Mouse (Mus musculus): ENCODE data around the gene Cst8. TPM values are rescaled to one million over a fixed set of nuclear protein-coding genes. Genes with fewer than 3 reads are reported as not detected.

Cst8 gene
- polyA plus RNA-seq, 1 experiment from 2014 or later: not detected

DNA sequence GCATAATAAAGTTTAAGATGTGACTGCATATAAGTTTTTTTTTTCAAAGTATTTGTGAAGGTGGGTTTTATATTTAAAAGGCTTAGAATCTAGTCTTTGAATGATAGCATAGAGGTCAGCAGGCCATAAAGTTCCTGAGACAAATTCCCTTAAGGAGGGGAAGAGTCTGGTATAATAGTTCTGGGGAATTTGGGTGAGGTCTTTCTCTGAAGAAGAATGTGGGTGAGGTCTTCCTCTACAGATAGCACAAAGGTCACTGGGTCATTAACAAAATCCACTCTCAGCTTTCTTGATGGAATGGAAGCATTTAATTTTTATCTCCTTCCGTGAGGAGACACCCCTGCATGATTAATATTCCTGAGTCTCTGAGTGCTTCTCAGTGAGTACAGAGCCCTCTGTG is 27.4 kb downstream of the Cst8 start:
- ATAC-seq (ENCODE audit: low FRiP score, low read depth): no peak
- Histone ChIP-seq H3K9ac (no peak overlapping the region), H3K9me3 (no peaks in the 10 kb centered on the region), H3K4me1 (replicated peaks) (no peaks in the 10 kb centered on the region), H3K36me3 (no peaks in the 10 kb centered on the region), H3K27ac (replicated peaks) (no peak overlapping the region), H3K4me3 (no peak overlapping the region), H3K4me2 (no peak overlapping the region), H3K27me3 (no peaks in the 10 kb centered on the region)
- WGBS: 83% methylated on average over 1 of the region's 1 CpGs

DNA sequence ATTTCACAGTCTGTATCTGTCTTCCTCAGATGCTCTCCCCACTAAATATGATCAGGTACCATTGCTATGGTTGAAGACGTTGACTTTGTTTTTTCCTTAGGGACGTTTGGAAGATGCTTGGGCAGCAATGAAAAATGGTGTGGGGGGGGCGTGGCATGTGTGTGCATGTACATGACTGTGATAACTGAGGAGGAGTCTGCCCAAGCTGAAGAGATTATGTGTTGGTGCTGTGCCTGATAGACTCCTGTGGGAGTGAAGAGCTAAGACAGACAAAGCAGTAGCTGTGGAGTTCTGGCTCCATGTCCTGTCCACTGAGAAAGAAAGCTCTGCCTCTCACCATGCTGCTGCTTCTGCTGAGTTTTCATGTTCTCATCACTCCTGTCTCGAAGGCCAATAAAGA is 36.3 kb downstream of the Cst8 start, which contains the start of gene Cst9:
Cst9 (plus strand) TSS at position 236 of the 400 bp plus-strand sequence.
- Histone ChIP-seq H3K27me3 (no peaks in the 10 kb centered on the region), H3K4me1 (replicated peaks) (no peaks in the 10 kb centered on the region), H3K36me3 (no peaks in the 10 kb centered on the region), H3K9ac (no peak within 1 kb of the TSS), H3K4me2 (no peak within 1 kb of the TSS), H3K4me3 (no peak within 1 kb of the TSS), H3K9me3 (no peaks in the 10 kb centered on the region), H3K27ac (replicated peaks) (no peak within 1 kb of the TSS)
- 74% methylated on average over 4 of the region's 4 CpGs for WGBS
- no peak for ATAC-seq (ENCODE audit: low FRiP score, low read depth)

DNA sequence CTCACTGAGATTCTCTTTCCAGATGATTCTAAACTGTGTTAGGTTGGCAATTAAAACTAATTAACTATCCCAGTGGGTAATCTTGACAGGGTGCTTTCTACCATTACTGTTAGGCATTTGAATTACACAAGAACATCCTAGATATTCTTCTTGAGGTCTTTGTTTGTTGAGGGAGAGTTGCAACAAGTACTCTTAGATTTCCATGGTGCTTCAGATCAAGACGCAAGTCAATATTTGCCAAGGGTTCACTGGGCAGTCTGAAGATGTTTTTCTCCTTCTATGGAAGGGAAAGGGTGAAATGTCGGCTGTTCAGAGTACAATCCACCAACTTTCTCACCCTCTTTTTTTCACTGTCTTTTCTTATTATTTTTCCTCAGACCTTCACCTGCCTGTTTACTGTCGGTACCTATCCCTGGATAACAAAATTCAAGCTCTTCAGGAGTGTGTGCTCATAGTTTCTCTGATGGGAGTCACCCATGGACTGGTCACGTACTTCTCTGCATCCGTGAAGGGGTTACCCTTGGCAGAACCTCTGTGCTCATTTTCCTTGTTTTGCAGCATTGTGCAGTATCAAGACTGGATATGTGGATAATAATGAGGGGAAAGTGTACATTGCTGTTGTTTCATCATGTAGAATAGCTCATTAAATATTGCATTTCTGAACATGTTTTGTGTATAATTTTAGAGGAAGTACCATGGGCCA is 39.6 kb downstream of the Cst8 start:
- WGBS: 84% methylated on average over 5 of the region's 5 CpGs
- Histone ChIP-seq H3K27ac (replicated peaks) (no peak overlapping the region), H3K4me3 (no peak overlapping the region), H3K9me3 (no peaks in the 10 kb centered on the region), H3K36me3 (no peaks in the 10 kb centered on the region), H3K4me1 (replicated peaks) (no peaks in the 10 kb centered on the region), H3K9ac (no peak overlapping the region), H3K4me2 (no peak overlapping the region), H3K27me3 (no peaks in the 10 kb centered on the region)
- no peak for ATAC-seq (ENCODE audit: low FRiP score, low read depth)

DNA sequence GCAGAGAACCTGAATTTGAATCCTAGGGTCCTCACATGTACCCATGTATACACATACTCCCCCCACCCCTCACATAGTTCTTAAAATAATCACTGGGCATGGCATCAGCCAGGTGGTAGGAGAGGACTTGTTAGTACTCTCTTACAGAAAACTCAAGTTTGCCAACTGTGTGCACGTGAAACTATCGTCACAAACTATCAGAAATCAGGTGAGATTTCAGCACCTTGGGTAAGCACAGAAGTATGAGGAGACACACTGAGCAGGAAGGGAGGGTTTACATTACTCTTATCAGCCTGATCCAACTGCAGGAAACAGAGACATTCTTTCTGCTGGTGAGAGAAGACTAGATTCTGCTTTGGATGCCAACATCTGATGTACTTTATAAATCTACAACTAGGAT is 40.6 kb downstream of the Cst8 start:
- no peak for ATAC-seq (ENCODE audit: low FRiP score, low read depth)

DNA sequence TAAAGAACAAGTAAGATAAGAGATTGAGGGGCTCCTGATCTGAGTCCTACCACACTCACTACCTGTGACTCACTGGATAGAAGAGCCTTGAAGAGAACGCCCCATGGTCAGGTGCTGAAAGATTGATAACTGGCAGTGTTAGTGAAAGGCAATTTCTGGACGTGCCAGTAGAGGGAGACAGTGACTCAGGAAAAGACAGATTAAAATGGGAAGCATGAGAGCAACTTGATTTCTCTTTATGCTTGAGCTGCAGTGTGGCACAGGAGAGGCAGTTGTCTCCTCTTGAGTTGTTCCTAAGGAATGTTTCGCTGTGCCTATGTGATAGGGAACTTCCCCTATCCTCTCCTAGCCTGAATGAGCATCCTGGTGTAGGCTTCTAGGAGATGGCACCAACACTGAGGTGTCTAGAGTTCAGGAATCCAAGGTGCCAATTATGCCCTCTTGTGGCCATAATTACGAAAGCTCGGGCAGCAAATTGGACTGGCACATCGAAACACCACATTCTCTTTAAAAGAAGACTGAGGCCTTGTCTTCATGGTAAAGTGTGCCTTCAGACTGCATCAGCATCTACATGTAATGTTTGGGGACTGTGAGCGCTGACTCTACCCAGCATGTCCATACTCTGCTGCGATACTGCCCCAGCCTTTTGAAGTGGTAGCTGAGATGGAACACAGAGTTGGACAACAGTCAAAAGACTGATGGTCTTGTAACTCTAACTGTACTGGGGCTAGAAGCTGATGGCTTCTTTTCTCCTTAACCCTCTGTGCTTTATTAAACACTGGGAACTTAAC is 52.7 kb downstream of the Cst8 start:
- WGBS: 46% methylated on average over 8 of the region's 8 CpGs
- Histone ChIP-seq H3K36me3 (no peaks in the 10 kb centered on the region), H3K4me2 (0 out of 2 replicates have a peak overlapping the region, but pooled peaks have one; percentile 11), H3K9me3 (no peaks in the 10 kb centered on the region), H3K9ac (no peak overlapping the region), H3K27me3 (no peaks in the 10 kb centered on the region), H3K27ac (replicated peaks) (no peak overlapping the region), H3K4me1 (replicated peaks) (no peaks in the 10 kb centered on the region), H3K4me3 (no peak overlapping the region)
- ATAC-seq (ENCODE audit: low FRiP score, low read depth): peak; percentile 69; the same call in 1 of the 2 replicates

More for the DNA sequence above, 40.6 kb downstream of the Cst8 start:
- Histone ChIP-seq H3K9me3 (no peaks in the 10 kb centered on the region), H3K27me3 (no peaks in the 10 kb centered on the region), H3K4me3 (no peak overlapping the region), H3K4me1 (replicated peaks) (no peaks in the 10 kb centered on the region), H3K36me3 (no peaks in the 10 kb centered on the region), H3K27ac (replicated peaks) (no peak overlapping the region), H3K4me2 (no peak overlapping the region), H3K9ac (no peak overlapping the region)
- 93% methylated on average over 2 of the region's 2 CpGs for WGBS

Other genes starting within 250 kb of the Cst8 start
- 42.2 and 42.4 TPM in 2 replicates for gene Nxt1, start 126.2 kb upstream of the Cst8 start, polyA plus RNA-seq (2015; fragmentation: Nextera tagmentation; extraction: Ambion mirVana)
- gene Gzf1, start 117.8 kb upstream of the Cst8 start, polyA plus RNA-seq (2015; fragmentation: Nextera tagmentation; extraction: Ambion mirVana): 13.9 and 16.3 TPM in 2 replicates
- gene Napb, start 66.3 kb upstream of the Cst8 start, polyA plus RNA-seq (2015; fragmentation: Nextera tagmentation; extraction: Ambion mirVana): 77.7 and 84.2 TPM in 2 replicates
- not detected in 2 replicates for gene Cstl1, start 48.4 kb upstream of the Cst8 start, polyA plus RNA-seq (2015; fragmentation: Nextera tagmentation; extraction: Ambion mirVana)
- gene Cst11, start 27.3 kb upstream of the Cst8 start, polyA plus RNA-seq (2015; fragmentation: Nextera tagmentation; extraction: Ambion mirVana): not detected in 2 replicates
- gene 8030411F24Rik, start 16.8 kb upstream of the Cst8 start, polyA plus RNA-seq (2015; fragmentation: Nextera tagmentation; extraction: Ambion mirVana): not detected in 2 replicates
- gene Cst12, start 9.4 kb upstream of the Cst8 start, polyA plus RNA-seq (2015; fragmentation: Nextera tagmentation; extraction: Ambion mirVana): not detected in 2 replicates
- not detected in 2 replicates for gene Cst13, start 21.3 kb downstream of the Cst8 start, polyA plus RNA-seq (2015; fragmentation: Nextera tagmentation; extraction: Ambion mirVana)
- not detected in 2 replicates for gene Cst9, start 36.4 kb downstream of the Cst8 start, polyA plus RNA-seq (2015; fragmentation: Nextera tagmentation; extraction: Ambion mirVana)
- not detected in 2 replicates for gene 9230104L09Rik, start 66.3 kb downstream of the Cst8 start, polyA plus RNA-seq (2015; fragmentation: Nextera tagmentation; extraction: Ambion mirVana)
- 672 and 703 TPM in 2 replicates for gene Cst3, start 76.9 kb downstream of the Cst8 start, polyA plus RNA-seq (2015; fragmentation: Nextera tagmentation; extraction: Ambion mirVana)
- gene Gm1330, start 204.5 kb downstream of the Cst8 start, polyA plus RNA-seq (2015; fragmentation: Nextera tagmentation; extraction: Ambion mirVana): not detected in 2 replicates
- gene Gm10750, start 218.5 kb downstream of the Cst8 start, polyA plus RNA-seq (2015; fragmentation: Nextera tagmentation; extraction: Ambion mirVana): not detected in 2 replicates